Mouse (Mus musculus): ENCODE data around the gene Nnmt.

Gene Nnmt

DNA sequence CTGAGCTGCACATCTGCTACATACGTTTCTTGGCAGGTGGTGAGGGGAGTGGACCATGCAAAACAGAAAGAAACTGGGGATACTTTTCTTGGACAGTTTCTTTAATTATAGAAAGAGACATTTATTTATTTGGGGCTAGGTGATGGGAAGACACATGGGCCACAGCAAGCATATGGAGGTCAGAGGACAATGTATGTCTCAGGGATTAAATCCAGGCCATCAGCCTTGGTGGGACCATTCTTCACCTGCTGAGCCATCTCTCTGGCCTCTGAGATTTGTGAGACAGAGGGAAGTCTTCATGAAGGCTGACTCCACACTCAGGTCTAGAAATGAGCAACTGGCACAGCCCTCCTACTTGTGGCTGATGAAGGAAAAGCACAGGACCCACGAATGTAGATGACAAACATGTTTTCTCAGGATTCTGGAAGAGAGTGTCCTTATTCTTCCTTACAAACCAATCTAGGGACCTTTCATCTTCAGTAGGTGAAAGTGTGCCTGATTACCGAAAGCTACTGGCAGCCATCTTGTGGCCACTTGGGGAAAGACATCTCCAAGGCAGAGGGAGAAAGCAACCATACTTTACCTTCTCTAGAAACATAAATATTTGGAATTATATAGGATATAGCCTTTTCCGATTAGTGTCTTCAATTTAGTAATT, 45.3 kb downstream of the Nnmt start:
- peak; percentile 4 for DNase-seq (ENCODE audit: low spot score)

GRCm38 (mm10) chr9:48558637-48559036, 46.3 kb downstream of the Nnmt start:
- no peak for DNase-seq (ENCODE audit: low spot score)

DNA sequence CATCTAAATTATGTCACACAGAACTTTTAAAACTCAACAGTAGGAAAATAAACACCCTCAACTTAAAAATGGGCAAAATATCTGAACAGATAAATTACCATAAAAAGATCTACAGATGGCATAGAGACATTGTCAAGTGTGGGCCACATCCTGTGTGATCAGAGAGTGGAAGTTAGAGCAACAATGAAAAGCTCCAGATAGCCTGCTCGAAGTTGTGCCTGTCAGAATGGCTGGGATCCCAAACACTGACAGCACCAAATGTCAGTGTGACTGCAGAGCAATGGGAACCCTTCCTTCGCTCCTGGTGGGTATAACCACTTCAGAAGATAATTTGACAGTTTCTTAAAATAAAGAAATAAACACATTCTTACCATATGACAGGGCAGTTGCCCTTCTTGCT, 55.9 kb downstream of the Nnmt start:
- no peak for DNase-seq (ENCODE audit: low spot score)

DNA sequence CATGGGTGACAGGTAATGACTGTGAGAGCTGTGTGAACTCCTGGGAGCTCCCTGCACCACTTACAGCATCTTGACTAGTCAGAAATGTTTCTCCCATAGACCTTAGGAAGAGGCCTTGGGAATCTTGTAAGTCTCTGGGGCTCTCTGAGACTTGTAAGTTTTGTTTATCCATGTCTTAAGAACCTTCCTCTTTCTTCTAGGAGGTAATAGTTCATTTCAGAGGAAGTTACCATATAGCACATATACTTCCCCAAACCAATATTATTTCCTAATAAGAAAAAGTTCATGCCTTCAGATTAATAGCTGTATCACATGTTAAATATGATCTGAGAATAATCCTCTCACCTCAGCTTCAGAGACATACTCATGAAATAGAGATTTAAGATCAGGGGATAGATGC, 57.7 kb downstream of the Nnmt start:
- no peak for DNase-seq (ENCODE audit: low spot score)

All from spleen, adult 12 weeks (tissue).